Mouse (Mus musculus) left cerebral cortex, postnatal 14 days (tissue): ENCODE results near the gene Gm20738. TPM values are rescaled to one million over a fixed set of nuclear protein-coding genes. Genes with fewer than 3 reads are reported as not detected.
"Not testable (repeated sequence)": the region's sequence is repeated elsewhere in the genome, so short reads cannot be mapped to it uniquely, and the experiment has no call there.

Experiments
- DNase-seq, 2 experiments: peaks; one replicate each; pipeline ENCODE4 v3.0.0; 2021 to 2022; ENCODE audit warnings: low spot score in 2 of 2, mixed read lengths in 1 of 2
- intact Hi-C: fragments of 180-260 bp; cut with DNase I; formaldehyde crosslinking; loops from one replicate; pipeline ENCODE4 v1.15.1; 2025
- long read RNA-seq, 2 experiments: library from polyadenylated mRNA; stranded (forward); transcript quantifications; one replicate each; pipeline ENCODE4 v2.0.0; 2021
- total RNA-seq, 2 experiments: library from RNA; stranded (reverse); gene quantifications; 2 replicates each; pipeline ENCODE4 v1.2.3; 2021

The Gm20738 gene
- total RNA-seq, result not detected
- long read RNA-seq, experiment 1, result 0 reads
- long read RNA-seq, experiment 2, result 0 reads

- intact Hi-C loops, result not testable (repeated sequence)
These were observed at the start of gene Gm20738 for GRCm38 (mm10) chrY:37957511-37957910. Gm20738 (plus strand) TSS chrY:37957811.

More at GRCm38 (mm10) chrY:37957511-37957910, at the start of gene Gm20738:
- DNase-seq, result not testable (repeated sequence)
